Mouse (Mus musculus) megakaryocyte-erythroid progenitor cell, adult 5 weeks (primary cell): ENCODE results near the gene Foxl2. TPM values are rescaled to one million over a fixed set of nuclear protein-coding genes. Genes with fewer than 3 reads are reported as not detected.

Source experiments
- polyA plus RNA-seq: library from polyadenylated mRNA; stranded (reverse); fragments of >175 nt; gene quantifications from 2 replicates; pipeline ENCODE4 v1.2.3, GENCODE M21; 2012

Gene Foxl2
- 0.04 TPM in 1 of 2 replicates, not detected in the other for polyA plus RNA-seq

DNA sequence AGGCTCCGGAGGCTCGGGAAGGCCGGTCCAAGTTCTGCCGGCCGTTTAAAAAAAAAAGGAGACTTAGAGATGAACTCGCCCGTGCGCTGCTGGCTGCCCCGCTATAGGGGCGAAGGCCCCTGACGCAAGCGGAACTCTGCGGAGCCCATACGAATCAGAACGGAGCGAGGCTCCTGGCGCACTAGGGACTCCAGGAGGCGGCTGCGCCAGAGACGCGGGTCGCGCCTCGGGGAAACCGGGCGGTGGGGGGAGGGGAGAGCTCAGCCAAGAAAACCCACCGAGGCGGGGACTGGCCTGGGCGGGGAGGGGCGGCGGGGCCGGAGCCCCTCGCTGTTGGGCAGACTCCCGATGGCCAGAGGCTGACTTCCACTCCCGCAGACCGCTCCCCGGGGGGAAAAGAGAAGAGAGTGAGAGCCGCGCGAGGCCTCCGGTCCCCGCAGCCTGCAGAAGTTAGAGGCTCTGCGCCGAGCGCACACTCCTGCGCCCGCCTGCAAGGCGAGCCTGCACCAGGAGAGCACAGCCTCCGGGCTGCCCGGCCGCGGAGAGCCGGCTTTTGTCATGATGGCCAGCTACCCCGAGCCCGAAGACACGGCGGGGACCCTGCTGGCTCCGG is at the start of gene Foxl2:
TSS of gene Foxl2 (plus strand) at position 186 of the 613 bp plus-strand sequence.

DNA sequence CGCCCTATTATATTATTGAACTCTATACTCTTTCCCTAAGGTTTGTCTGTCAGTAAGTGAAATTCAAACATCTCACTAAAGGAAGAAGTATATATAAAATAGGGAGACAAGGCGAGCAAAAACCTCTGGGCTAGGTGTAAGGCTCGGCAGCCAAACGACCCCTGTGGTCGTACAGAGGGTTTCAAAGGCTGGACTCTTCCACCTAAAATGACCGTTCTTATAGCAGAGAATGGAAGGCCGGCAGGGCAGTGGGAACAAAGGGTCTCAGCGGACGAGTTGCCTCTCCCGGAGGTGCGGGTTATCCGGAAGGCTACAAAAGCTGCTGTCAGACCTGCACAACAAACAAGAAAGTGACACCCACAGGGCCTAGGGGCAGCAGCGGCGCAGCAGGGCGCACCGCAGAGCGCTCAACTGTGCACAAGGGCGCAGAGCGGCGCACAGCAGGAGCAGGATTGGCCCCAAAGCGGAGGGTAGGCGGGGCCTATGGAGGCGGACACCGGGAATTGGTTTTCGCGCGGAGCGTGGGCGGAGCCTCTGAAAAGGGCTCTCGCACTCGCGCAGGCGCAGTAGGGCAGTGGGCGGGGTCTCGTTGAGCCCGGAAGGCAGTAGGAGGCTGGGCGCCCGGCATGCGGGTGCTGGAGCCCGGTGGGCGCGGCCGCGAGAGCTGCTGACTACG is 30.9 kb downstream of the Foxl2 start, which contains the start of gene Faim:
TSS of gene Faim (plus strand) at position 574 of the 676 bp plus-strand sequence.

Other genes starting within 250 kb of the Foxl2 start
- gene Prr23a1, start 112.8 kb upstream of the Foxl2 start, polyA plus RNA-seq: not detected in 2 replicates
- not detected in 2 replicates for gene Prr23a2, start 98.8 kb upstream of the Foxl2 start, polyA plus RNA-seq
- not detected in 2 replicates for gene Prr23a3, start 90.5 kb upstream of the Foxl2 start, polyA plus RNA-seq
- not detected in 2 replicates for gene 7420426K07Rik, start 52.2 kb upstream of the Foxl2 start, polyA plus RNA-seq
- 27.7 and 27.9 TPM in 2 replicates for gene Faim, start 31.1 kb downstream of the Foxl2 start, polyA plus RNA-seq
- not detected in 2 replicates for gene Gm1123, start 80.4 kb downstream of the Foxl2 start, polyA plus RNA-seq
- gene Pik3cb, start 185.3 kb downstream of the Foxl2 start, polyA plus RNA-seq: 1.0 and 1.2 TPM in 2 replicates